Mouse (Mus musculus) natural killer cell, adult 2 months (primary cell): ENCODE results near the gene Zmym6.

ENCODE experiments used
- DNase-seq, 2 experiments: peaks; one replicate each; pipeline ENCODE4 v3.0.0; 2022; ENCODE audit warnings: low spot score in 2 of 2

Zmym6 gene

DNA sequence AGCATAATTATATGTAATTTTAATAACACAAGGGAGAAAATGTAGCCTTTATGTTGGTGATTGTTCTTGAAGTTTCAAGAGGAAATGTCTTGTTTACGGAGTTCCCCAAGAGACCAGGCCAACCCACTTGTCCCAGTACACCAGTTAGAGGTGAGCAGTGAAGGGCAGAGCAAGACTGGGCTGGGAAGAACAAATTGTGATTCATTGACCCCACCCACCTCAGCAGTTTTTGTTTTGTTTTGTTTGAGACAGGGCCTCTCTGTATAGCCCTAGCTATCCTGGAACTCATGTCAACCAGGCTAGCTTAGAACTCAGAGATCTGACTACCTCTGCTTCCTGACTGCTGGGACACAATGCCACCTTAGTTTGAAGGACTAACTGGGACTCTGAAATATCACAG, 47.1 kb downstream of the Zmym6 start:
- no peak for DNase-seq

- peak; percentile 78 to 83 for DNase-seq
Measured at GRCm38 (mm10) chr4:127125834-127126463, 48.8 kb downstream of the Zmym6 start.

DNA sequence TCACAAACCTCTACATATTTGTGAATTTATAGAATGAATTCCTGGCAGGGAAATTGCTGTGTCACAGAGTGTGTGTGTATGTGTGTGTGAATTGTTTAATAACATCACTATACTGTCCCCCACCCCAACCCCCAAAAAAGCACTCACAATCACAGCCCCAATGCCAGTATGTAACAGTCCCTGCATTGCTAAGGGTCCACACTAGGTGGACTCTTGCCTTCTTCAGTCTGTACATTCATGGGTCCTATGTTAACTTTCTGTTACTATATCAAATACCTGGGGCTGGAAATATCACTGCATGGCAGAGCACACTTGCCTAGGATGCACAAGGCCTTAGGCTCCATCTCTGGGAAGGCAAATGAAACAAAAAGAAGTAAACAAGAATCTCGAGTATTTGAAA, 57.5 kb downstream of the Zmym6 start:
- no peak for DNase-seq

DNA sequence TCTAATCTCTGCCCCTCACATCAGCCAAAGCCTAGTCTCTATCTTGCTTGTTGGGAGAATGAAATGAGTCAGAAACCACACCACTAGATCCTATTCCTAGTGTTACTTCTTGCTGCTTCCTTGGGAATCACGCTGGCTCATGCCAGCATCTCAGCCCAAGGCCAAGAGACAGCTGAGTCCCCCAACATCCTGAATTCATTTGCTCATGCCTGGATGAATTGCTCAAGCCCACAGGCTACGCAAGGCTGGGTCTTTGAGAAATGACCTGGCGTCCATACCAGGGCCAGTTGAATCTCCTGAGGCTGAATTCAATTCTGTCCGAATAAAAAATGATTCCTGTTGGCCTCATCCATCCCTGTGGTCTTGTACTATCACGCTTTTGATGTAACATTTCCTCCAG, 60.4 kb downstream of the Zmym6 start:
- no peak for DNase-seq

DNA sequence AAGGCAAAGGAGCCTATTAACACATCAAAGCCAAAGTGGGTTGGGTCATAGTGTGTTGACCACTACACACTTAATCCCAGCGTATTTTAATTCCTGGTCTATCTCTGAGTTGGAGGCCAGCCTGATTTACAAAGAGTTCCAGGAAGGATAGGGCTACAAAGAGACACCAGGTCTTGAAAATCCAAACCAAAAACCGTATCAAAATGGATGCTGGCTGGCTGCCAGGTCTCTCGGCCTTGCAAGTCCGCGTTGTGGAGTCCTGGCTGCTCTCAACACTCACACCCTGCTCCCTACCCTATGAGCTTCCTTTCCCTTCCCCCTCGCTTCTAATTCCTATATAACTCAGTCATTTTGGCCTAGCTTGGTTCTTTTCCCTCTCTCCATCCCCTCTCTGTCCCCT, 61.3 kb downstream of the Zmym6 start:
- DNase-seq: no peak

DNA sequence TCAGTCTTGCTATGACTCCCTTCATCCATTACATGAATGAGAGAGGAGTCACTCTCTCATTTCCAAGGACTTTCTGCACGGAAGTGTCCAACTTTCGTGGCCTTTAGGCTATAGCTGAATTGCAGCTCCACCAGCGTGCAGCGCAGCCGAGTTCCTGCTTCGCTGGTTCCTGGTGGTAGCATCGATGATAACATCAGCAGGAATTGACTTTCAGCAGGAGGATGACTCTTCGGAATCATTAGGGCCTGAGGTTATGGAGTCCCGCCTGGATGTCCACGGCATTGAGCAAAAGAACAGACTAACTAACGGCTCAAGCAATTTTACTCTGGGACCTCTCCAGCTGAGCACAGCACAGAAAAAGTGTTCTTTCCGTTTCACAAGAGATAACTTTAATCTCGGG, 72.8 kb downstream of the Zmym6 start:
- no peak for DNase-seq

- no peak for DNase-seq
Measured at GRCm38 (mm10) chr4:127153345-127153744, 76.2 kb downstream of the Zmym6 start.

DNA sequence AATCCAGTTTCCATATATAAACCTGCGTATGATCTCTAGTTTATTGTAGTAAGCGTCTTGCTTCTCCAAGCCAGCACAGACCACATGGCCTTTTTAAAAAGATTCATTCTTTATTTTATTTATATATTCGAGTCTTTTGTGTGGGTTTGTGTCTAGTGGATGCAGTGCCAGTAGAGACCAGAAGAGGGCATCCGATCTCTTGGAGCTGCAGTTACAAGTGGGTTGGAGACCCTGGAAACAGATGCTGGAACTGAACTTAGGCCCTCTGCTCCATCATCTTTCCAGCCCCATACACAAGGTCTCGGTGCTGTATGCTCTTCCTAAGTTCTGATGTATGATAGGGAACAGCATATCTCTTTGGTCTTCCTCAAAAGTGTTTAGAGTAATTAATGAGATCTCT, 78.6 kb downstream of the Zmym6 start:
- no peak for DNase-seq

- DNase-seq: no peak
Measured at GRCm38 (mm10) chr4:127157746-127158145, 80.6 kb downstream of the Zmym6 start.

- no peak for DNase-seq
Measured at GRCm38 (mm10) chr4:127163926-127164325, 86.7 kb downstream of the Zmym6 start.

DNA sequence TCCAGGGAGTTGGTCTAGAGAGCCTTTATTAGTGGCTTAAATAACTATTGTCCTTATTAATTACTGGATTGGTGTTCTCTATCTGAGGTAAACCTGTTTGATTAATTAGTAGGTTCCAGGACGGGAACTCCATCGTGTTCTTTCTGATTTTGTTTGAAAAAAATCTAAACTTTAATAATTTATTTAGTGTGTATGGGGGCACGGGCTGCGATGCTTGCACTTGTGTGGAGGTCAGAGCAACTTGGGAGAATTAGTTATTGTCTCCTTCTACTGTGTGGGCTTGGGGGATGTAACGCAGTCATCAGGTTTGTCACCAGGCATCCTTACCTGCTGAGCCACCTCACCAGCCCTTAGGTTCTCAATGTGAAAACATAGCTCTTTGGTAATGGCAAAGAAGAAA, 89.9 kb downstream of the Zmym6 start:
- DNase-seq: no peak

DNA sequence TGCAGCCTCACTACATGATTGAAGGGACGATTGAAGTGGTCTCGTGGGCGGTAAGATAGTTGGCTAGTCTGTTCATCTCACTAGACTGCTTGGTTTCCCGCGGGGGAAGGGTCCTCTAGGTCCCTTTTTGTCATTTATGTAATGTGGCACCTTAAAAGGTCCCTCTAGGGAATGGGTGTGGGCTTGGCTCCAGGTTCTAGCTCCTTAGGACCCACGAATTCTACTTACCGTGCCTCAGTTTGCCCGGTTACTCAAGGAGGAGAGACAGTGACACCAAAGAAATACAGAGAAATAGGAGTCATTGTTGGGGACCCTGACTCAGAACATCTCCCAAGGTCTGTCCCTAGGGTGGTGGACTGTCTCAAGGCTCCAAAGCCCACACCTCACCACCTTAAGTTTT, 90.5 kb downstream of the Zmym6 start:
- DNase-seq: no peak

GRCm38 (mm10) chr4:127168211-127168913, 91.2 kb downstream of the Zmym6 start:
- DNase-seq: peak; percentile 7 to 18

GRCm38 (mm10) chr4:127168914-127169345, 91.7 kb downstream of the Zmym6 start, which contains the start of gene Dlgap3:
TSS of gene Dlgap3 (plus strand) at chr4:127169204.
- DNase-seq: no peak

GRCm38 (mm10) chr4:127169346-127170221, 92.4 kb downstream of the Zmym6 start:
- peak; percentile 18 to 19 for DNase-seq

GRCm38 (mm10) chr4:127170866-127171265, 93.7 kb downstream of the Zmym6 start:
- no peak for DNase-seq

DNA sequence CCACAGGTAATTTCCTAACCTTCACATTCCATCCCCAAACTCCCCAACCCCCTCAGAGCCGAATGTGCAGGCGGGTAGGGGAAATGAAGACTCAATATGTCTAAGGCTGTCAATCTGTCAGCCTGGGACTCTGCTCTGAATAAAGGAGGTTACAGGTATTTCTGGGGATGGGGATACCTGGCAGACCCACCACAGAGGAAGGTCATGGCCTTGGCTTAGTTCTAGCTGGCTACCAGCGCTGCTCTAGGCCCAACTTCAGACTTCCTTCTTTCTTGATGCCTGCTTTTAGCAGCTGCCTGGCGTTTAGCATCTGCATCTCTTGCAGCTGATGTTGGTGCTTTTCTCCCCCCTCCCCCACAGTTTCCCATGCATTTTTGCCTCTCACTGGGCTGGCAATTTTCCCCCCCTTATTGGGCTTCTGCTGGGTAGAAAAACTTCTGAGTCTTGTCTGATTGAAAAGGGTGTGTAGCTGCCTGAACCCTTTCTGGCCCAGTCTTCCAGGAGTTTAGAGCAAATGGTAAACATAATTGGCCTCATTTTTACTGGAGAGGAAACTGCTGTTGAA, 94.2 kb downstream of the Zmym6 start:
- DNase-seq: no peak

GRCm38 (mm10) chr4:127172119-127172518, 94.9 kb downstream of the Zmym6 start:
- no peak for DNase-seq

DNA sequence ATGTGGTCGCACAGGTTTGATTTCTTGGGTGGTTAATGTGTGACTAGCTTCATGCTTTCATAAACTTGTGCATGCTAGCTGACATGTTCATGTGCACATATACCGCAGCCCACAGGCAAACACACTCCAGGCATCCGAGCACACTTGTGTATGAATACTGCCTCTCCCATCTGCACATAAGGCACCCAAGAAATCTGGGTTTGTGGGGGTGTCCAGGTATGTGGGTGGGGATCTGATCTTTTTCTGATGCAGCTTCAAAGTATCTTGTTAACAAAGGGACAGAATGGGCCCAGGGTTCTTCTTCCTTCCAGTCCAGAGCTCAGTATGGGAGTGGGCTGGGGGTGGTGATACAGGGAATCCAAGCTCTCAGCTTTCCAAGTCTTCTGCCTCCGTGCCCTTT, 95.4 kb downstream of the Zmym6 start:
- no peak for DNase-seq

DNA sequence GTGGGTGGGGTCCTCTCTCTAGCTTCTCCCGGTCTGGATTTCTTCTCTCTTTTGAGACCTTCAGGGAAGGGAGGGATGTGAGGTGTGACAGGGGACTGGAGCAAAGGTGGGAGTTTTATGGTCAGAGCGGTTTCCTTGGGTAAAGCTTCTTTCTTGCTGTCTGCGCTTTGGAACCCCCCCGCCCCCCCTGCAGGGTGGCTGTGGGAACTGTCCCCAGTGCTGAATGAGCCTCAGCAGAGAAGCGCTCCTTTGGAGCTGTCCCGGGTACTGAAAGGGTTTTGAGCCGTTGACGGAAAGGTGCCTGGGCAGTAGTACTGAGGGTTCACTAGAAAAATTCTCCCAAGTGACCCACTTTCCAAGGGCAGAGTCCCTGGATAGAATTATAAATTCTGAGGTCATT, 96.3 kb downstream of the Zmym6 start:
- peak in 1 of 2 experiments; percentile 35 for DNase-seq
